Mouse (Mus musculus) frontal cortex, postnatal 10 days (tissue): ENCODE measurements at regions not wholly inside any gene's neighbourhood (a gene's known extent, or its start where the extent isn't known, plus 50 kb on each side); places are given as distances from the start of the nearest gene placed in this dataset.

Experiments
- DNase-seq, 2 experiments: peaks; one replicate each; pipeline ENCODE4 v3.0.0; 2022; ENCODE audit warnings: low spot score in 2 of 2, mixed read lengths in 1 of 2

GRCm38 (mm10) chr16:30872147-30872546, 209.1 kb downstream of the Xxylt1 start:
- DNase-seq, result no peak

- no peak for DNase-seq
These were observed 207.6 kb downstream of the Xxylt1 start for GRCm38 (mm10) chr16:30873493-30874211.

- DNase-seq, result no peak
These were observed 205.9 kb downstream of the Xxylt1 start for GRCm38 (mm10) chr16:30875235-30875829.

GRCm38 (mm10) chr16:30878821-30879220, 202.4 kb downstream of the Xxylt1 start:
- DNase-seq, result no peak

GRCm38 (mm10) chr16:30879878-30880277, 201.4 kb downstream of the Xxylt1 start:
- no peak for DNase-seq

- no peak for DNase-seq
These were observed 200.6 kb downstream of the Xxylt1 start for GRCm38 (mm10) chr16:30880682-30881081.

GRCm38 (mm10) chr16:30881186-30881585, 200.0 kb downstream of the Xxylt1 start:
- DNase-seq, result no peak

GRCm38 (mm10) chr16:30883490-30884188, 197.6 kb downstream of the Xxylt1 start:
- DNase-seq, result no peak

- DNase-seq, result no peak
These were observed 197.1 kb downstream of the Xxylt1 start for GRCm38 (mm10) chr16:30884189-30884551.

GRCm38 (mm10) chr16:30886982-30887381, 194.2 kb downstream of the Xxylt1 start:
- DNase-seq, result no peak

- DNase-seq, result no peak
These were observed 193.7 kb downstream of the Xxylt1 start for GRCm38 (mm10) chr16:30887536-30887935.

GRCm38 (mm10) chr16:30888556-30889323, 192.5 kb downstream of the Xxylt1 start:
- no peak for DNase-seq

GRCm38 (mm10) chr16:30892606-30893005, 188.6 kb downstream of the Xxylt1 start:
- no peak for DNase-seq

GRCm38 (mm10) chr16:30894086-30894485, 187.1 kb downstream of the Xxylt1 start:
- DNase-seq, result no peak

- no peak for DNase-seq
These were observed 186.2 kb downstream of the Xxylt1 start for GRCm38 (mm10) chr16:30895021-30895420.

GRCm38 (mm10) chr16:30897371-30897770, 183.9 kb downstream of the Xxylt1 start:
- no peak for DNase-seq

- DNase-seq, result no peak
These were observed 181.1 kb downstream of the Xxylt1 start for GRCm38 (mm10) chr16:30900121-30900520.

GRCm38 (mm10) chr16:30901309-30901708, 179.9 kb downstream of the Xxylt1 start:
- DNase-seq, result no peak
